Mouse (Mus musculus): ENCODE results near the gene Rpl37. TPM values are rescaled to one million over a fixed set of nuclear protein-coding genes. Genes with fewer than 3 reads are reported as not detected.

The Rpl37 gene
- total RNA-seq (2023): 100 to 1,000 TPM; 343 to 376 TPM

DNA sequence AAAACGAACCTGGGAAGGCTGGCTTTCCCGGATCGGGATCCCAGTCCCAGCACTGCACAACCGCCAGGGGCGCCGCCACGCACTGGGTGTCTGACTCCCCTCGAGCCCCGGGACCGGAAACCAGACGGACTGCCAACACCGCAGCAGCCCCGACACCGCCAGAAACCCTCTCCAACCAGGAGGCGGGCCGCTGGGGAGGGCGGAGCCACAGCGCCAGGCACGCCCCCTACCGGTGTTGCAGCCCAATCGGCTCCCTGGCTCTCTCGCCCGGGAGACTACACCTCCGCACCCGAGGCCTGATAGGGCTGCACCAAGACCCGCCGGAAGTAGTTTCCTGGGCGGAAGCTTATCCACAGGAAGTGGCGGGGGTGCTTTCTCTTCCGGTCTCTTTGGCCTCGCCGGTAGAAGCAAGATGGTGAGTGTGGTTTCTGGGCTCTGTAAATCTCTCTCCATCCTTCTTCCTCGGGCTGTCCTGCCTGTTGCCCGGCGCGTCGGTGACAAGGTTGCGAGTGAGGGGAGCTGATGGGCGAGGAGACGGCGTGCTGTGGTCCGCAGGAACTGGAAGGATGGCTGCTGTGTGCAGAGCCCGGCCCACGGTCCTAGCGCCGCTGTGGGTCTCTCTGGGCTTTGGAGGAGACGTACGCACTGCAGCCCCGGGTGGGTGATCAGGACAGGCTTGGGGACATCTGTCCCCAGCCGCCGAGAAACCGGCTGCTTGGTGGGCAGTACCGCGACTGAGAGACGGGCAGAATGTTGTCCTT lies at the start of gene Rpl37:
Gene Rpl37 (plus strand): TSS at position 376 of the 761 bp plus-strand sequence.

DNA sequence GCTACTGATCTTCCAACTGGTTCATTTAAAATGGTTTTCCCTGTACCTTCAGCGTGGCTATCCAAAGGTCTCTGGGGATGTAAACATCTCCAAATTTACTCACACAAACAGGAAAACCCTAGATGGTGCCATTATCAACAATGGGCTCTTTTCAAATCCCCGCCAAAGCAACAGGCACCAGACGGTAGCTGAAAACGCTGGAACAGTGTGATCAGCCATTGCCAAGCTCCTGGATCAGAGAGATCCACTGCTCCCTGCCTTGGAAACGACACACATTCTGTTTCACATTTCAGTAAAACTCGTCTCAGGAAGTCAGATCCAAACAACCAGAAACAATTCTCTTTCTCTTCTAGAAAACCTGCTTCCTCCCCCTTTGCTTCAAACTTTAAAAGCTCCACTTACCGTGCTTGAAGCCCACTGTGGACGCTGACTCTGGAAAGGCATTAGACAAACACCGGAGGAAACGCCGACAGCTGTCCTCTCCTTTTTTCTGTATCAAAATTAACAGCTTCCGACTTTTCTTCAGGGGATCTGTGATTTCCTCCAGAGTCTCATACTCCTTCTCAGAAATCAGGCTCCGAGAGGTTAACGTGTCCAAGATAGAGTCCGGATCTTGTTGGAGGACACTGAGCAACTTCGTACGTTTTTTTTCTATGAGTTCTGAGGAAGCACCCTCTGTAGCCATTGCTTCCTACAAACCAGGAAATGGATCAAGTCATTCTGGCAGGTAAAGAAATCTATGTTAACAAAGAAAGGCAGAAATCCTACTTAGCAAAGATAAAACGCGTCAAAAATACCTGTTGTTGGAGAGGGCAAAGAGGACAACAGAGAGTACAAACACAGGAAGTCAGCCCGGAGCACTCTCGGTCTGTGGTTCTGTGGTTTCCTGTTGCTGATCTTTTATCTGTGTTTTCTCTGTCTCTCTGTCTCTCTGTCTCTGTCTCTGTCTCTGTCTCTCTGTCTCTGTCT lies 8.5 kb upstream of the Rpl37 start, which contains the start of gene Card6:
Gene Card6 (minus strand): TSS at position 854 of the 969 bp plus-strand sequence.

DNA sequence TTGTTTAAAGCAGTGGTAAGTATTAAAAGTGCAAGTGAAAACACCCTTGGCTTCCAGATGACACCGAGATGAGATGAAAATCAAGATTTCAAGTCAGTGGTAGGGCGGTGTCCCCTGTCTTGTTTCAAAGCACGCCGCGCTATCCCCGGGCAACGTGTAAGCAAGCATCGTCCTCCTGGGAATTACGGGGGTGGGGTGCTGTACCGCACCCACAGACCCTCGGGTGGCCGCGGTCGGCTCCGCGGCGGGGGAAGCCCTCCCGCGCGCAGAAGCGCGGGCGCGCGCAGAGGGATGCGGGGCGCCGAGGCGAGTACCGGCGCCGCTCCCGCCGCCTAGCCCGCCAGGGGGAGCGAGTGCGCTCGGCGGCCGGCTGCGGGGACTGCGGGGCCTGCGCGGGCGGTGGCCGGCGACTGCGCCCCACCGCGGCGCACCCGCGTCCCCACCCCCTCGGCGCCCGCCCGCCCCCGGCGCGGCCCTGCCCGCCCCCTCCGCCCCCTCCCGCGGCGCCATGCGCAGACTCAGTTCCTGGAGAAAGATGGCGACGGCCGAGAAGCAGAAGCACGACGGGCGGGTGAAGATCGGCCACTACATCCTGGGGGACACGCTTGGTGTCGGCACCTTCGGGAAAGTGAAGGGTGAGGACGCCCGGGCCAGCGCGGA lies 27.0 kb downstream of the Rpl37 start, which contains the start of gene Prkaa1:
Gene Prkaa1 (plus strand): TSS at position 501 of the 660 bp plus-strand sequence.

Other genes starting within 250 kb of the Rpl37 start
- gene Mroh2b, start 217.9 kb upstream of the Rpl37 start, total RNA-seq (2023): not detected
- not detected for gene C7, start 52.9 kb upstream of the Rpl37 start, total RNA-seq (2023)
- 10 to 100 TPM; 18.0 to 21.5 TPM for gene Card6, start 8.1 kb upstream of the Rpl37 start, total RNA-seq (2023)
- gene Prkaa1, start 27.2 kb downstream of the Rpl37 start, total RNA-seq (2023): 10 to 100 TPM; 24.6 to 26.5 TPM
- 10 to 100 TPM; 17.0 to 18.9 TPM for gene Ttc33, start 68.9 kb downstream of the Rpl37 start, total RNA-seq (2023)
- 10 to 100 TPM; 19.6 to 23.0 TPM for gene Ptger4, start 127.5 kb downstream of the Rpl37 start, total RNA-seq (2023)